Mouse (Mus musculus) thymus, adult 2 months (tissue): ENCODE results near the gene Msrb1.

ENCODE experiments used
- CTCF ChIP-seq: fragments of 200-500 bp; IDR thresholded peaks from 2 replicates; pipeline ENCODE4 v1.5.1; 2012; ENCODE audit warnings: mild to moderate bottlenecking, control low read depth, low read length, moderate library complexity, borderline replicate concordance; ENCODE audit not compliant: control insufficient read depth, poor library complexity, insufficient read depth; ENCODE audit errors: extremely low read depth
- POLR2A ChIP-seq: fragments of 200-500 bp; IDR thresholded peaks from 2 replicates; pipeline ENCODE4 v1.6.1; 2012; ENCODE audit warnings: mild to moderate bottlenecking, low read length, control low read depth, moderate library complexity; ENCODE audit not compliant: control insufficient read depth, poor library complexity, insufficient read depth; ENCODE audit errors: extremely low read depth

DNA sequence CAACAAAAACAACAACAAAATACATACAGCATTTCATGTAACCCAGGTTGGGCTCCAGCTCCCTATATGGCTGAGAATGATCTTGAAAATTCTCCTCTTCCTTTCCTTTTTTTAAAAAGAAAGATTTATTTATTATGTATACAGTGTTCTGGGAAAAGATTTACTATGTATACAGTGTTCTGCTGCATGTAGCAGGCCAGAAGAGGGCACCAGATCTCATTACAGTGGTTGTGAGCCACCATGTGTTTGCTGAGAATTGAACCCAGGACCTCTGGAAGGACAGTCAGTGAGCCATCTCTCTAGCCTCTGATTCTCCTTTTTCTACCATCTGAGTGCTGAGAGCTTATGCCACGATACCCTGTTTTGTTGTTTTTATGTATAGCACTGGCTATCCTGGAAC, 1.9 kb upstream of the Msrb1 start:
- TF ChIP-seq CTCF (no peak), POLR2A (no peak)
